Mouse (Mus musculus): ENCODE results near the gene Gapt.

DNA sequence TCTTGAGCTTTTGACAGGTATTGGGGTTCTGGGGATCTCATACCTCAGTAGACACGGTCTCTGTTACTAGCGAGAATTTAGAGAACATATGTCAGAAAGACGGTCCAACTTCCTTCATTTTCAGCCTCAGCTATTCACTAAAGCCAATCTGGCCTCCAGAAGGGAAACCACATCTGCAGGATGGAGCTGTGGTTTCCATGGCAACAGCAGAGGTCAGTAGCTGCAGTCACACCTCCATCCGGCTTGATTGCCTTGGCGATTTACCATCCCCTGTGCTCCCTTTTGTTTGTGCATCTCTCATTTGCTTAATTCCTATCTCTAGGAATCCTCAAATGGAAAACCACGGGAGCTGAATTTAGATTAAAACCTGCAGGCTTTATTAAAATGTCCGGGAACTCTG lies 10.3 kb downstream of the Gapt start:
- no peak for TF ChIP-seq POLR2A (IDR thresholded peaks at IDR 0.05; ENCODE audit: insufficient read depth, low read depth, low read length)
- TF ChIP-seq CTCF (IDR thresholded peaks at IDR 0.05) = no peak
